Mouse (Mus musculus): ENCODE measurements around the gene Pfkfb2.

DNA sequence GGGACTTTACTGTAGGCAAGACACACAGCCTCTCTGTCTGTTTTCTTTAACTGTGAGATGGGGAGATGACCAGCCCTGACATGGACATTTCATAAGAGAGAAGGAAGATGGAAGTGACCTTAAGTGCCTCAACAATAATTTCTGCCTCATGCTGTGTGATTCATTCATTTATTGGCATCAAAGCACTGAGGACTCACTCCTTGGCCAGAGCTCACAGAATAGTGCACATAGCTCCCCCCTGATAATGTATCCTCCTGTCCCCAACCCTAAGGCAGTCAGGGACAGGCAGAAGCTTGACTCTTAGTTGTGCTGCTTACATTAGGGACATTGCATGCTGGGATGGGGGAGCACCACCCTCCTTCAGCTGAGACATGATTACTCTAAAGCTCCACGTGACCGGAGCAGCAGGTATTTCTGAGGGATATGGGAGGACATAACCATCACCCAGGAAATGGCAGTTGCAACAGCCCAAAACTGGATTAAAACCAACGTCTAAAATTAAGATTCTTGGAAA lies 42.0 kb upstream of the Pfkfb2 start:
- TF ChIP-seq CTCF (IDR thresholded peaks at IDR 0.05; ENCODE audit: low read depth, low read length): no peak
- no peak for TF ChIP-seq GATA1 (IDR thresholded peaks at IDR 0.05; ENCODE audit: borderline replicate concordance, low read length)
- no peak for TF ChIP-seq GATA2 (IDR thresholded peaks at IDR 0.05; ENCODE audit: borderline replicate concordance, low read depth, low read length)
